Mouse (Mus musculus) bone marrow macrophage, adult 2 months (primary cell): Measurements from ENCODE around the gene Epb41l2.

Source experiments
- CTCF ChIP-seq: IDR thresholded peaks from 2 replicates; pipeline ENCODE4 v1.5.1; 2012; ENCODE audit warnings: low read depth, mild to moderate bottlenecking, low read length, moderate library complexity
- POLR2A ChIP-seq: IDR thresholded peaks from 2 replicates; pipeline ENCODE4 v1.6.1; 2012; ENCODE audit warnings: mild to moderate bottlenecking, low read depth, low read length, borderline replicate concordance

GRCm38 (mm10) chr10:25401356-25401755 lies 41.8 kb downstream of the Epb41l2 start:
- TF ChIP-seq CTCF (no peak), POLR2A (no peak)
